Mouse (Mus musculus) CD8-positive naive resting alpha-beta T cell, adult 57 days (primary cell): ENCODE measurements around the gene Alg12. TPM values are rescaled to one million over a fixed set of nuclear protein-coding genes. Genes with fewer than 3 reads are reported as not detected.

Experiments
- total RNA-seq: library from RNA; stranded (reverse); gene quantifications from one replicate; pipeline ENCODE4 v1.2.4, GENCODE M21; 2023

Gene Alg12
- 17.0 TPM for total RNA-seq

DNA sequence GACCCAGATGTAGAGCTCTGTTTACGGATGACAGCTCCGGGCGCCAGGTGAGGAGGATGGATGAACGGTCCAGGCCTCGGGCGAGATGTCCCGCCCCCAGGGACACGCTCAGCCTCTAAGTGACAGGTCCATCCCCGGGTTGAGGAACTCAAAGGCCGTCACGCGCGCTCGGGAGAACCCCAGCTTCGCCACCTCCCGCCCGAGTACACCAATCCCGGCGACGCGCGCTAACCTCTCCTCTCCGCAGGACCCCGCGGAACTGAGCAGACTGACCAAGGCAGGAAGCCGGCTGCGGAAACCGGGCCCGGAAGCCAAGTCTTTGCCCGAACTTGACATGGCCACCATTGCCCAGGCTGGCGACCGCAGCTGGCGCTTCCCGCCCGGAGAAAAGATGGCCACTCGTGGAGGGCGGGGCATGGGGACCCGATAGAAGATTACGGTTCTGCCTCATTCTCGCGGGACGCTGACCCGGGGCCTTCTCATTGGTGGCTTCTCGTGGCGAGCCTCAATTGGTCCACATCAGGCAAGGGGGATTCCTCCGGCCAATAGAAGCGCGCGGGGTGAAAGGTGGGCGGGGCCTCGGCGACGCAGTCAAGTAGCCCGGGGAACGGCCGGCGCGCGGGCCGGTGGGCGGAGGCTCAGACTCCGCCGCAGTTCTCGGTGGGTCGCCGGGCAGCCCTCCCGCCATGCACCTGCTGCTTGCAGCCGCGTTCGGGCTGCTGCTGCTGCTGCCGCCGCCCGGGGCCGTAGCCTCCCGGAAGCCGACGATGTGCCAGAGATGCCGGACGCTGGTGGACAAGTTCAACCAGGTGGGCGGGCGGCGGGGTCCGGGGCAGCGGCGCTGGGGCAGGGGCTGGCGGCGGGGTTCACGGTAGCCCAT, at the start of gene Alg12, which contains the start of gene Creld2:
Gene Alg12 (minus strand): TSS at position 293 of the 880 bp plus-strand sequence.
Gene Creld2 (plus strand): TSS at position 621 of the 880 bp plus-strand sequence.

DNA sequence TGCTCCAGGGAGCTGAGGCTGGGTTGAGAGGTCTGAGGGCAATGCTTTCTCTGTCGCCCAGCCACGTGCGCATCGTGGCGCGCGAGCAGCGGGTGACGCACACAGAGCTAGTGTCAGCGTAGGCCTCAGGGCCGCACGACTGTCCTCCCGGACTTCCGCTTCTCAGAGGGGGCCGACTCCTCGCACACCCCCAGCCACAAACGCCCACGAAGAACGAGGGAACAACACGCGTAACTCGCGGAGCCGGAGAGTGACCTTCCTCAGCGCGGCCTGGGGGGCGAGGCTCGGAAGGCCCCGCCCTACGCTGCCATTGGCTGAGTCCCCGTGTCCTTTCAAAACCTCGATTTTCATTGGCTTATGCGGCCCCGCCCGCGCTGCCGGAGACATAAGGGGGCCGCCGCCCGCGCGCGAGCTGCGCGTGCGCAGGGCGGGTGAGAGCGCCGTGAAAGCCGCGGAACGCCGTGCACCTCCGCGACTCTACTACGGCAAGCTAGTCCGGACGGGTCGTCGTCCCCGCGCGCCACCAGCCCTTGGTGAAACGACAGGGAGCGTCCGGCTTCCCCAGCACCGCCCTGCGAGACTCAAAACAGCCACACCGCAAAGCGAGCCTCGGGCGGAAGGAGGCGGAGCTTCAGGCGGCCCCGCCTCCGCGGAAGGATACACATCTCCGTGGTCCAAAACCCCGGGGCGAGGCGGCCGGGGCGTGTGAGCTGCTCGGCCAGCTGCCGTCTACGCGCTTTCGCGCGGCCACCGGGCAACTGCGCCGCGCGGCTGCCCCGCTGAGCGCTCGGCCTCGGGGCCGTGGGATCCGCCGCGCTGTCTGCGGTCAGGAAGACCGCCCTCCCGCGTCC, 42.9 kb upstream of the Alg12 start, which contains the start of gene Pim3:
Gene Pim3 (plus strand): TSS at position 415 of the 851 bp plus-strand sequence.

Other genes with a start within 250 kb of the Alg12 start
- not detected for gene Zdhhc25, start 219.0 kb downstream of the Alg12 start, total RNA-seq
- gene Brd1, start 85.1 kb downstream of the Alg12 start, total RNA-seq, result 134 TPM
- 19.6 TPM for gene Zbed4, start 67.7 kb downstream of the Alg12 start, total RNA-seq
- gene Creld2, start 328 bp upstream of the Alg12 start, total RNA-seq, result 23.9 TPM
- gene Pim3, start 42.9 kb upstream of the Alg12 start, total RNA-seq, result 67.4 TPM
- not detected for gene Ttll8, start 135.1 kb upstream of the Alg12 start, total RNA-seq
- not detected for gene Mlc1, start 159.7 kb upstream of the Alg12 start, total RNA-seq
- gene Mov10l1, start 163.6 kb upstream of the Alg12 start, total RNA-seq, result not detected
- gene Panx2, start 240.4 kb upstream of the Alg12 start, total RNA-seq, result not detected